Mouse (Mus musculus): ENCODE data around the gene Sept4. TPM values are rescaled to one million over a fixed set of nuclear protein-coding genes. Genes with fewer than 3 reads are reported as not detected.

Gene Sept4
- polyA plus RNA-seq, 1 experiment from 2014 or later = 11.6 TPM

GRCm38 (mm10) chr11:87578963-87579601 lies 10.4 kb downstream of the Sept4 start:
- H3K9me3 ChIP-seq (replicated peaks) = no peaks in the 10 kb centered on the region
- 0 out of 2 replicates have a peak, but pooled peaks cover 6% of the 10 kb centered on the region for H3K27me3 ChIP-seq (replicated peaks)
- peaks cover 52% of the 10 kb centered on the region for H3K4me1 ChIP-seq (replicated peaks)
- H3K27ac ChIP-seq (ENCODE audit: poor library complexity, severe bottlenecking) = peak overlapping the region; percentile 49
- H3K9ac ChIP-seq = no peak overlapping the region
- peak overlapping the region; percentile 80 for H3K4me2 ChIP-seq
- H3K4me3 ChIP-seq = peak overlapping the region; percentile 49
- H3K36me3 ChIP-seq = no peaks in the 10 kb centered on the region
- WGBS = 16% methylated on average over 10 of the region's 10 CpGs
- peak; percentile 56 for ATAC-seq (ENCODE audit: insufficient number of reproducible peaks, low FRiP score)

DNA sequence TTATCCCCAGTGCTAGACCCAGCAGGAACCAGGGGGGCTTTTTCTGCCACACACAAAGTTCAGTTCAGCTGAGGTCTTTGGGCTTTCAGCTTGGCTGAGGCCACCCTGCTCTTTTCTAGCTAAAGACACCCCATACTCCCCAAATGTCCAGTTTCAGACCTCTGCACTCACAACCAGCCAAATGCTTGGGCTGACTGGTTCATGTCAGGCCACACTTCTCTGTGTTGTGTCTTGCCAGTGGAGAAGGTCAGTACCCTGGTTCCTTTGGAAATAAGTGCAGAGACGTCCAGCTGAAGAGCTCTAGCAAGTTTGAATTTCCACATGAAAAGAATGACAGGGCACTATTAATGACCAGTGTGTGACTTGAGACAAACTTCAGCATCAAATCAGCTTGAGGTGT lies 11.0 kb downstream of the Sept4 start:
- H3K4me3 ChIP-seq = no peak overlapping the region
- 33% methylated on average over 1 of the region's 1 CpGs for WGBS
- peak overlapping the region; percentile 80; the same call in 1 of the 2 replicates for H3K4me2 ChIP-seq
- H3K9ac ChIP-seq = no peak overlapping the region
- H3K27me3 ChIP-seq (replicated peaks) = 0 out of 2 replicates have a peak, but pooled peaks cover 6% of the 10 kb centered on the region
- no peak for ATAC-seq (ENCODE audit: insufficient number of reproducible peaks, low FRiP score)
- peak overlapping the region; percentile 49 for H3K27ac ChIP-seq (ENCODE audit: poor library complexity, severe bottlenecking)
- H3K36me3 ChIP-seq = no peaks in the 10 kb centered on the region
- H3K9me3 ChIP-seq (replicated peaks) = no peaks in the 10 kb centered on the region
- peaks cover 51% of the 10 kb centered on the region for H3K4me1 ChIP-seq (replicated peaks)

- Histone ChIP-seq H3K4me2 (no peak overlapping the region), H3K36me3 (no peaks in the 10 kb centered on the region), H3K4me1 (replicated peaks) (peaks cover 47% of the 10 kb centered on the region), H3K27me3 (replicated peaks) (0 out of 2 replicates have a peak, but pooled peaks cover 6% of the 10 kb centered on the region), H3K27ac (ENCODE audit: poor library complexity, severe bottlenecking) (no peak overlapping the region), H3K9me3 (replicated peaks) (no peaks in the 10 kb centered on the region), H3K4me3 (no peak overlapping the region), H3K9ac (no peak overlapping the region)
- WGBS = 49% methylated on average over 10 of the region's 10 CpGs
- no peak for ATAC-seq (ENCODE audit: insufficient number of reproducible peaks, low FRiP score)
These were observed 11.9 kb downstream of the Sept4 start for GRCm38 (mm10) chr11:87580543-87581085.

GRCm38 (mm10) chr11:87581161-87581865 lies 12.6 kb downstream of the Sept4 start:
- Histone ChIP-seq H3K9ac (no peak overlapping the region), H3K27me3 (replicated peaks) (0 out of 2 replicates have a peak, but pooled peaks cover 3% of the 10 kb centered on the region), H3K27ac (ENCODE audit: poor library complexity, severe bottlenecking) (no peak overlapping the region), H3K4me2 (no peak overlapping the region), H3K4me1 (replicated peaks) (peaks cover 47% of the 10 kb centered on the region), H3K36me3 (no peaks in the 10 kb centered on the region), H3K4me3 (no peak overlapping the region), H3K9me3 (replicated peaks) (no peaks in the 10 kb centered on the region)
- no peak for ATAC-seq (ENCODE audit: insufficient number of reproducible peaks, low FRiP score)
- WGBS = 74% methylated on average over 12 of the region's 12 CpGs

- no peaks in the 10 kb centered on the region for H3K9me3 ChIP-seq (replicated peaks)
- H3K4me3 ChIP-seq = no peak overlapping the region
- 0 out of 2 replicates have a peak overlapping the region, but pooled peaks have one; percentile 2 for H3K9ac ChIP-seq
- no peak overlapping the region for H3K4me2 ChIP-seq
- ATAC-seq (ENCODE audit: insufficient number of reproducible peaks, low FRiP score) = no peak
- 0 out of 2 replicates have a peak, but pooled peaks cover under 1% of the 10 kb centered on the region for H3K27me3 ChIP-seq (replicated peaks)
- H3K36me3 ChIP-seq = no peaks in the 10 kb centered on the region
- peaks cover 45% of the 10 kb centered on the region for H3K4me1 ChIP-seq (replicated peaks)
- 74% methylated on average over 8 of the region's 8 CpGs for WGBS
- H3K27ac ChIP-seq (ENCODE audit: poor library complexity, severe bottlenecking) = no peak overlapping the region
These were observed 13.4 kb downstream of the Sept4 start for GRCm38 (mm10) chr11:87581933-87582710.

- 78% methylated on average over 6 of the region's 6 CpGs for WGBS
- peaks cover 34% of the 10 kb centered on the region for H3K4me1 ChIP-seq (replicated peaks)
These were observed 14.8 kb downstream of the Sept4 start for GRCm38 (mm10) chr11:87583291-87584034.

DNA sequence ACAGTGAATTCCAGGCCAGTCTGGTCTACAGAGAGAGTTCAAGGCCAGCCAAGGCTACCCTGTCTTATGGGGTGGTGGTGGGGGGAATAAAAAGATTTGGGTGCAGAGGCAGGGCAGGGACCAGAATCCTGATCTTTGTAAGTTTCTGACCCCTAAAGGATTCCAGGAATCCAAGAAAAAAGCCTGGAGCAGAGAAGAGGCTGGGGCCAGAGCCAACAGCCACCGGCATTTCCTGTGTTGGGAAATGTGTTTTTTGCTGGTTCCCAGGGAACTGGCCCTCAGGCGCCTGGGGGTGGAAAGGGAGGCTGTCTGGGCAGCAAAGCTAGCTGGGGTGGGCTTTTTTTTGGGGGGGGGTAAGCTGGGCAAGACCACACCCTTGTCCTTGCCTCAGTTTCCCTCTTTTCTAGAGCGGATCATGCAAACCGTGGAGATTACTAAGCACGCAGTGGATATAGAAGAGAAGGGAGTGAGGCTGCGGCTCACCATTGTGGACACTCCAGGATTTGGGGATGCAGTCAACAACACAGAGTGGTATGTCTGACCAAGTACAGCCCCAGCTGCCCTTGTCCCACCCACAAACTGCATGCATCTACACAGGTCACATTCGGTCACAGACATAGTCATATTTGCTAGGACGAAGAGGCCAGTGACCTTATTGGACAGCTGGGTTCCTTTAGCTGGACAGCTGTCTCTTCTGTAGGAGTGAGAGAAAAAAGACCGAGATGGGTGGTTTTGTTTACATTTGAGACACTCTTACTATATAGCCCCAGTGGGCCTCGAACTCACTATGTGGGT lies 16.2 kb downstream of the Sept4 start:
- no peak for ATAC-seq (ENCODE audit: insufficient number of reproducible peaks, low FRiP score)
- H3K27me3 ChIP-seq (replicated peaks) = no peaks in the 10 kb centered on the region
- H3K9me3 ChIP-seq (replicated peaks) = no peaks in the 10 kb centered on the region
- no peaks in the 10 kb centered on the region for H3K36me3 ChIP-seq
- H3K4me2 ChIP-seq = no peak overlapping the region
- no peak overlapping the region for H3K4me3 ChIP-seq
- WGBS = 76% methylated on average over 10 of the region's 10 CpGs
- peaks cover 28% of the 10 kb centered on the region for H3K4me1 ChIP-seq (replicated peaks)
- H3K9ac ChIP-seq = no peak overlapping the region
- H3K27ac ChIP-seq (ENCODE audit: poor library complexity, severe bottlenecking) = peak overlapping the region; percentile 49; the same call in 1 of the 2 replicates

More at GRCm38 (mm10) chr11:87583291-87584034, 14.8 kb downstream of the Sept4 start:
- no peaks in the 10 kb centered on the region for H3K27me3 ChIP-seq (replicated peaks)
- no peaks in the 10 kb centered on the region for H3K36me3 ChIP-seq
- H3K4me2 ChIP-seq = no peak overlapping the region
- no peak overlapping the region for H3K27ac ChIP-seq (ENCODE audit: poor library complexity, severe bottlenecking)
- no peak overlapping the region for H3K4me3 ChIP-seq
- H3K9me3 ChIP-seq (replicated peaks) = no peaks in the 10 kb centered on the region
- H3K9ac ChIP-seq = no peak overlapping the region
- ATAC-seq (ENCODE audit: insufficient number of reproducible peaks, low FRiP score) = no peak

DNA sequence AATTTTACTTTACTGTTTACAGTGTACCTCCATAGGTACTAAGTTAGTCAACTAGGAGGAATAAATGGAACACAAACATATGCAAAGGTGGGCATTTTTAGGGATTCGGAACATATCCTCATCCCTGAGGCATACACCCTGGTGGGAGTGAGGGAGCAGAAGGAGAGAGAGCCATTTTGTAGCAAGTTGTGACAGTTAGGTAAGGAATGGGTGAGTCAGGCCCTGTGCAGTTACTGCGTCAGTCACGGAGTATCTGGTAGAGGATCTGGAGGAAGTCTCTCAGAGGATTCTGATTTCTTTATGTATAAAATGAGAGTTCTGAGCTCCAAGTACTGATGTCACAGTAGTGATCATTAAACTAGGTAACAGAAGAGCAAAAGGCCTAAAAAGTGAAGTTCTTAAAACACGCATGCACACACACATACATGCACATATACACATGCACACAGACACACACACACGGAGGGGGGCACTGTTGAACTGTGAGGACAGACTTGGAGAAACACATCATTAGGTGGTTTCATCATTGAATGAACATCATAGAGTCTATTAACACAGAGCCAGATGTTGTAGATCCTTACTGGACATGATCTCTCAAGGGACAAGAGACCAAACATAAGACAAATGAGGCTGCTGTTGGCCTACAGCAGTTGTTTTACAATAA lies 18.6 kb downstream of the Sept4 start:
- Histone ChIP-seq H3K4me2 (no peak overlapping the region), H3K9ac (no peak overlapping the region), H3K27ac (ENCODE audit: poor library complexity, severe bottlenecking) (no peak overlapping the region), H3K4me3 (no peak overlapping the region), H3K4me1 (replicated peaks) (peaks cover 24% of the 10 kb centered on the region), H3K36me3 (no peaks in the 10 kb centered on the region), H3K27me3 (replicated peaks) (no peaks in the 10 kb centered on the region), H3K9me3 (replicated peaks) (no peaks in the 10 kb centered on the region)
- ATAC-seq (ENCODE audit: insufficient number of reproducible peaks, low FRiP score) = no peak
- 88% methylated on average over 5 of the region's 5 CpGs for WGBS

- 90% methylated on average over 8 of the region's 8 CpGs for WGBS
- Histone ChIP-seq H3K36me3 (peaks cover 7% of the 10 kb centered on the region), H3K27me3 (replicated peaks) (no peaks in the 10 kb centered on the region), H3K27ac (ENCODE audit: poor library complexity, severe bottlenecking) (no peak overlapping the region), H3K4me1 (replicated peaks) (peaks cover 39% of the 10 kb centered on the region), H3K4me3 (no peak overlapping the region), H3K9me3 (replicated peaks) (no peaks in the 10 kb centered on the region), H3K9ac (no peak overlapping the region), H3K4me2 (peak overlapping the region; percentile 71)
- no peak for ATAC-seq (ENCODE audit: insufficient number of reproducible peaks, low FRiP score)
These were observed 20.9 kb downstream of the Sept4 start for GRCm38 (mm10) chr11:87589605-87590004.

All from heart, embryonic 12.5 days (tissue).